Mouse (Mus musculus) stomach, embryonic 16.5 days (tissue): ENCODE results near the gene Rhbdf2. TPM values are rescaled to one million over a fixed set of nuclear protein-coding genes. Genes with fewer than 3 reads are reported as not detected.

Source experiments
- ATAC-seq: fragments of 200-750 bp; cut with Nextera tagmentation; 2 replicates; pipeline ENCODE4 v1.8.0; 2017; ENCODE audit warnings: moderate number of reproducible peaks, moderate TSS enrichment; ENCODE audit not compliant: insufficient read depth, low FRiP score
- H3K27ac ChIP-seq: fragments of 300-500 bp; sonication (generic); 2 replicates; pipeline ENCODE4 v1.5.1; 2014; ENCODE audit warnings: low read length
- H3K27me3 ChIP-seq: fragments of 300-500 bp; sonication (generic); 2 replicates; pipeline ENCODE4 v1.6.1; 2014; ENCODE audit warnings: low read length, control low read depth, mixed read lengths; ENCODE audit not compliant: control insufficient read depth, insufficient read depth
- H3K36me3 ChIP-seq: fragments of 300-500 bp; sonication (generic); 2 replicates; pipeline ENCODE4 v1.6.1; 2014; ENCODE audit warnings: low read length; ENCODE audit not compliant: control insufficient read depth, insufficient read depth
- H3K4me1 ChIP-seq: fragments of 300-500 bp; sonication (generic); 2 replicates; pipeline ENCODE4 v1.6.1; 2014; ENCODE audit warnings: low read length, control low read depth, mixed read lengths; ENCODE audit not compliant: control insufficient read depth, insufficient read depth
- H3K4me2 ChIP-seq: fragments of 300-500 bp; sonication (generic); 2 replicates; pipeline ENCODE4 v1.6.1; 2014; ENCODE audit warnings: low read depth, low read length, mixed read lengths
- H3K4me3 ChIP-seq: fragments of 300-500 bp; sonication (generic); replicated peaks from 2 replicates; pipeline ENCODE4 v1.5.1; 2014; ENCODE audit warnings: mild to moderate bottlenecking, low read length
- H3K9ac ChIP-seq: fragments of 300-500 bp; sonication (generic); 2 replicates; pipeline ENCODE4 v1.6.1; 2014; ENCODE audit warnings: low read length
- H3K9me3 ChIP-seq: fragments of 300-500 bp; sonication (generic); replicated peaks from 2 replicates; pipeline ENCODE4 v1.6.1; 2016; ENCODE audit warnings: low read length, control low read depth; ENCODE audit not compliant: control insufficient read depth
- WGBS: fragments of 180-500 bp; shearing (Covaris S2); extraction: QIAGEN DNeasy Blood & Tissue Kit; methylation state at CpG from one replicate; pipeline ENCODE4 v1.1.7; 2014; 5-methylcytosine and 5-hydroxymethylcytosine counted together
- polyA plus RNA-seq: library from polyadenylated mRNA; unstranded; fragments of >200 nt; fragmentation: Nextera tagmentation; extraction: Ambion mirVana; gene quantifications from 2 replicates; pipeline ENCODE4 v1.2.1, GENCODE M21; 2015

Rhbdf2 gene
- polyA plus RNA-seq, 1 experiment from 2014 or later, result 8.2 TPM

DNA sequence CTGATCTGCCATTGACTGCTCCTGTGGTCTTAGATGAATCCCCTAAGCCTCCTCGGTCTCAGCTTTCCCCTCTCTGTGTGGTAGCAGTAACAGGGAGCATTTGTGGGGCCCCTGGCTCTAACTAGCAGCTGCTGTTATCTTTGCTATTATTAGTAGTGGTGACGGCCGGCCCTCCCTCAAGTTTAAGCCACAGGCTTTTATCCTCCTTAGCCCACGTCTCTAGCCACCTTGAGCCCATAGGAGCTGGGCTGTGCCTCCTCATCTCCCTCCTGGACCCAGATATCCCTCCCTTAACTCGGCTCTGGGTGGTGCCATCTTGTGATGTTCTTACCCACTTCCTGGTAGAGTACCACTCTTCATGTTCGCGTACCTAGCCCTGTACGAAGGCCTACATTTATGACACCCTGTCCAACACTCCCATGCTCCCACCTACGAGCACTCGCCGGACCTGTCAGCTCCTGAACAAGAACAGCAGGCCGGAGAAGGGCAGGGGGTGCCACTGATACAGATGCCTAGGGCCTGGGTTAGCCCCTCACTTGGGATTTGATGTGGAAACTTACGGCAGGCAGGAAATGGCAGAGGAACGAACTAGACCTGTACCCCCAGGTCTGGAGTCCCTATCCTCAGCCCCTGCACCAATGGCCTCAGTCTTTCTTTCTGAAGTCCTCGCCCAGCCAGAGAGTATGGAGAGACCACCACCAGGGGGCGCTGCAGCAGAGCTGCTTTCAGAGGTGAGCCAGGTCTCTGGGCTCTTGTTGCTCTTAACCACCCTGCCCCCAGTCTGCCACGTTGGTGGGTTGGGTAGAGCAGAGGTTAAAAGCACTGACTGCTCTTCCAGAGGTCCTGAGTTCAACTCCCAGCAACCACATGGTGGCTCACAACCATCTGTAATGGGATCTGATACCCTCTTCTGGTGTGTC is 1.5 kb downstream of the Rhbdf2 start:
- H3K4me1 ChIP-seq, result peaks cover 29% of the 10 kb centered on the region
- no peak for ATAC-seq

DNA sequence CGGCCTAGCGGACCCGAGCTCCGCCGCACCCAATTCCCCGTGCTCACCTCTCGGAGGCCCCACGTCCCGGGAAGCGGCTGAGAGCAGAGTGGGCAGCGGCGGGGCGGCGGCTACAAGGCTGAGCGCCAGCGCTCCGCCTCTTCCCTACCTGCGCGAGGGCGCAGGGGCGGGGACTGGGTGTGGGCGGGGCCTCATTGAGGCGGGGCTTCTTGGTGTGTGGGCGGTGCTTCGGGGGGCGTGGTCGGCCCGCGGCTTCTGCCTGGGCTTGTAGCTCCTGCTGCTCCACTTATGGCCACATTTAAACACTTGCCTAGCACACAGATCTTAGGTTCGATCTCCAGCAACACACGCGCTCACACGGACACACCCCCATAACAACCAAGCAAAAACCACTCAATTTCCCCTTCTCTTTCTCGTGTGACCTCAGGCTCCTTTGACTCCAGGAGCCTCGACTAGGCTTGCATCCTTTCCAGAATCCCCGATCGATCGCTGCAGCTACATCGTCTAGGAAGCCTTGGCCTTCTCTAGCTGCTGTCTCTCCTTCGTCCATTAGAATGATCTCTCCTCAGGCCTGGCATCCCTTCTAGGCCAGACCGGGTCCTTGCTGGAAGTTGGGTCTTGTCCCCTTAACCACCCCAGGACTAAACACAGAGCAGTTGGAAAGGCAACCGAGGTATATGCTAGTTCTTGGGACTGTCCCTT is 2.5 kb downstream of the Rhbdf2 start:
- H3K4me2 ChIP-seq, result peak overlapping the region; percentile 65
- H3K27ac ChIP-seq, result no peak overlapping the region
- peak overlapping the region; percentile 82 for H3K9ac ChIP-seq
- 12% methylated on average over 42 of the region's 42 CpGs for WGBS
- H3K36me3 ChIP-seq, result no peaks in the 10 kb centered on the region
- H3K4me1 ChIP-seq, result peaks cover 39% of the 10 kb centered on the region
- no peaks in the 10 kb centered on the region for H3K9me3 ChIP-seq
- ATAC-seq, result peak; percentile 66
- H3K4me3 ChIP-seq, result peak overlapping the region; percentile 77
- H3K27me3 ChIP-seq, result no peaks in the 10 kb centered on the region

More for the DNA sequence above, 1.5 kb downstream of the Rhbdf2 start:
- no peaks in the 10 kb centered on the region for H3K36me3 ChIP-seq
- H3K4me2 ChIP-seq, result no peak overlapping the region
- no peaks in the 10 kb centered on the region for H3K9me3 ChIP-seq
- no peak overlapping the region for H3K4me3 ChIP-seq
- no peak overlapping the region for H3K9ac ChIP-seq
- no peak overlapping the region for H3K27ac ChIP-seq
- H3K27me3 ChIP-seq, result no peaks in the 10 kb centered on the region
- WGBS, result 72% methylated on average over 17 of the region's 17 CpGs

DNA sequence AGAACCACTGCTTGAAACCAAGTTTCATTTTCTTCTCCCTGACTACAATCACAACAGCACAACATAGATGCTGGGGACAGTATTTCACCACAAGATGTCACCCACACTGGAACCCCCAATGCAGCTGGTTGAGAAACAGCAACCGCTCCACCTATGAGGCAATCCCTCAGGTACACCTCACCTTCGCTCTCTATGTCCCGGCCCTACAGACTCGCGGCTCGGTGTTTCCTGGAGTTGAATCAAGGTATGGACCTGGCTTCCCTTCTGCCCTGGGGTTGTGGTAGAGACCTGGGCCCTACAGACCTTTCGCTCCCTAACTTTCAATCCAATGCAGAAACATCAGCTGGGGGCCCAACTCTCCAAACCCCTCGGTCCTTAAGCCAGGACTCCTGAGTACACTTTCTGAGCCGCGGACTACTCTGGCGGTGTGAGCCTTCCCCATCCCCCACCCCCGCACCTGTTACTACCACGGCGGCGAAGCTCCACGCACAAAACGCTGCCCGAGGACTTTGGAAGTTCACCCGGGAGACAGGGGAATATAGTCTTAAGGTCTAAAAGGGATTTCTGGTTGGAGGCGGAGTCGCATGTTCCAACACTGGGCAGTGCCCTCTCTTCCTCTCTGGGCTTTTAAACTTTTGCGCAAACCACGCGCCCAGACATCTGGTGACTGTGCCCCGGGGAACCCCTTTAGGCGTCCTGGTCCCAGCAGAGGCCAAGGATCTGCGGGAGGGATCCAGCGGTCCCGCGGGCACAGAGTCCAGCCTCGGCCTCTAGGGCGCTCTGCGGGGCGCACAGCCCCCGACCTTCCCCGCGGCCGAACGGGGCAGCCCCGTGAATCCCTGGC is 3.3 kb downstream of the Rhbdf2 start:
- Histone ChIP-seq H3K27me3 (no peaks in the 10 kb centered on the region), H3K4me2 (peak overlapping the region; percentile 65), H3K9ac (peak overlapping the region; percentile 82), H3K36me3 (no peaks in the 10 kb centered on the region), H3K27ac (peak overlapping the region; percentile 19; the same call in 1 of the 2 replicates), H3K9me3 (no peaks in the 10 kb centered on the region), H3K4me3 (peak overlapping the region; percentile 77), H3K4me1 (peaks cover 39% of the 10 kb centered on the region)
- WGBS, result 8% methylated on average over 40 of the region's 40 CpGs
- ATAC-seq, result no peak

DNA sequence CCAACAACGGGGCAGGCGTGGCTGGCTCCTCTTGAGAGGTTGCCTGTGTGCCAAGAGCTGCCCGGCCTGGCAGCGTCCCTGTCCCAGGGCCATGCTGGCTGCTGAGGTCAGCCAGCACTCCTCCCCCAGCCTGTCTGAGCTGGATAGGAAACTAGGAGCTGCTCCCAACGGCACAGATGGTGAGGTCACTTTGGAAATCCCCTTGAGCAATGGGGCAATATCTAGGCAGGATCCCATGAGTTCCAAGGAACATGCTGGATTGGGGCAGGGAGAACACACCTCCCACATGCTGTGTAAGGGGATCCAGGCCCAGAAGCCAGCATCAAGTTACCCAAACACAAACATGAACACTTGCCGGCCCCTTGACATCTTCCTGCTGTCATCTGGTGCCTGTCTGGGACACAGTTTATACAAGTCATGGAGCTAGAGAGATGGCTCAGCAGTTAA is 5.5 kb downstream of the Rhbdf2 start:
- 29% methylated on average over 6 of the region's 6 CpGs for WGBS
- H3K4me2 ChIP-seq, result peak overlapping the region; percentile 3; the same call in 1 of the 2 replicates
- no peak overlapping the region for H3K4me3 ChIP-seq
- H3K36me3 ChIP-seq, result no peaks in the 10 kb centered on the region
- peaks cover 51% of the 10 kb centered on the region for H3K4me1 ChIP-seq
- no peak overlapping the region for H3K9ac ChIP-seq
- H3K27ac ChIP-seq, result peak overlapping the region; percentile 59; the same call in 1 of the 2 replicates
- H3K27me3 ChIP-seq, result no peaks in the 10 kb centered on the region
- H3K9me3 ChIP-seq, result no peaks in the 10 kb centered on the region
- peak; percentile 58 for ATAC-seq

DNA sequence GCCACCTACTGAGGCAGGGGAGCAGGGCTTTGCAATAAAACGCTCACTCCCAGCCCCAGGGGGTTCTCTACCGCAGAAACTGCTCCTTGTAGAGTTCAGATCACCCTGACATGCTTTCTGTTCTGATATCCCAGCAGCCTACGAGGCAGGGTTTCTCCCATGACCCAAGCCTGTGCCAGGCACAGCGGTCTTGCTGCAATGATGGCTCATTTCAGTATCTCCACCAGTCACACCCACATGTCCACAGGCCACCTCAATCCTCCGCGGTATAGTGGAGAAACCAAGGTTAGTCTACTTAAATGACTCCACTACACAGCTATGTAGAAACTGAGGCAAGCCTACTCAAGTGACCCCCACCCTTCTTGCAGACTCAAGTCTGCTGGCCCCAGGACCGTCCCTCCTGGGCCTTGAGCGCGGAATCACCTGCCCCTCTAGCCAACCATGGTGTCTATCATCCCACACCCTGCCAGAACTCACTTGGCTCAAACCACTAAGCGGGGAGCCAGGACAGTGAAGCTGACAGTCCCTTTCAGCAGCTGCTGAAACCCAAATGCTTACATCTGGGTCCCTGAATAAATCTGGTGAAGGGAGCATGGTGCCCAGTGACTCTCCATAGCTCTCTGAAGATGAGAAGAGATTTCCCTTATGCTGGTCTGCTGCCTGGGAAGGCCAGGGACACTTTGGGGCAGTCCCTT is 6.1 kb downstream of the Rhbdf2 start:
- peaks cover 56% of the 10 kb centered on the region for H3K4me1 ChIP-seq
- WGBS, result 72% methylated on average over 10 of the region's 10 CpGs

DNA sequence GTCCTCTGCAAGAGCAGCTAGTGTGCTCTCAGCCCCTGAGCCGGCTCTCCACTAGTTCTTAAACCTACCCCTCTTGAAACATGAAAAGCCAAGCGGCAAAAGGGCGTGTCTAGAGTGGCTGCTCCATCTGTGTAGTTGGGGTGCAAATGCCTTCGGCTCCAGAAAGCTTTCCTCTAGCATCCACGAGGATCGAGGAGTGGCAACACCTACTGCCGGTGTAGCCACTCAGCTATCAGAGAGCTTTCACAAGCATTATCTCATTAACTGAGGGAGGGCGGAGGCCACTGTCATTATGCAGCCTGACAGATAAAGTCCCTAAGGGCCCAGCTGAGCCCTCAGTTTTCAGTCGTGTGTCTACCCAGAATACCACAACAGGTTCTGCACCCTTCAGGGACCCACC is 6.7 kb downstream of the Rhbdf2 start:
- 0 out of 2 replicates have a peak overlapping the region, but pooled peaks have one; percentile 8 for H3K9ac ChIP-seq
- H3K4me2 ChIP-seq, result no peak overlapping the region
- ATAC-seq, result no peak

More for the DNA sequence above, 6.1 kb downstream of the Rhbdf2 start:
- peak overlapping the region; percentile 3; the same call in 1 of the 2 replicates for H3K4me2 ChIP-seq
- no peak overlapping the region for H3K4me3 ChIP-seq
- H3K27ac ChIP-seq, result peak overlapping the region; percentile 59; the same call in 1 of the 2 replicates
- no peak overlapping the region for H3K9ac ChIP-seq
- H3K9me3 ChIP-seq, result no peaks in the 10 kb centered on the region
- H3K27me3 ChIP-seq, result no peaks in the 10 kb centered on the region
- ATAC-seq, result no peak
- no peaks in the 10 kb centered on the region for H3K36me3 ChIP-seq

DNA sequence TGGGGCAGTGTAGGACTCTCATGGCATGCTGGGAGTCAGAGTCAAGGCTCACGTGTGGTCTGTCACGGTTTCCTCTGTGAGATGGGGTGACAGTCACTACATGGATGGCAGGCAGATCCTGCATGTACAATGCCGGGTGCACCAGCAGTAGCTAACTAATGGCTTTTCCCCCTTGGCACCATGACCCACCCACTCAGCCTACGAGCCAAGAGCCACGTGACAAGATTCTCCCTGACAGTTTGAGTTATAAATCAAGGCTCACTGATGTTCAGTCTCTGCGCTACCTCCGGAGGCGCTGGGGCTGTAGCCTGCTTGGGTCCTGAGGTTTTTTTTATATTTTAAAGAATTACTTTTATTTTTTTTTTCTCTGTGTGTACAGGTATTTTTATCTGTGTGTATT is 7.3 kb downstream of the Rhbdf2 start:
- no peak overlapping the region for H3K4me2 ChIP-seq
- H3K4me1 ChIP-seq, result peaks cover 60% of the 10 kb centered on the region
- H3K4me3 ChIP-seq, result no peak overlapping the region
- no peak overlapping the region for H3K27ac ChIP-seq
- H3K9ac ChIP-seq, result no peak overlapping the region
- no peaks in the 10 kb centered on the region for H3K9me3 ChIP-seq
- no peak for ATAC-seq
- no peaks in the 10 kb centered on the region for H3K27me3 ChIP-seq
- H3K36me3 ChIP-seq, result no peaks in the 10 kb centered on the region
- 61% methylated on average over 8 of the region's 8 CpGs for WGBS

More for the DNA sequence above, 6.7 kb downstream of the Rhbdf2 start:
- peaks cover 62% of the 10 kb centered on the region for H3K4me1 ChIP-seq
- H3K4me3 ChIP-seq, result no peak overlapping the region
- 35% methylated on average over 9 of the region's 9 CpGs for WGBS
- H3K36me3 ChIP-seq, result no peaks in the 10 kb centered on the region
- no peaks in the 10 kb centered on the region for H3K9me3 ChIP-seq
- H3K27ac ChIP-seq, result no peak overlapping the region
- no peaks in the 10 kb centered on the region for H3K27me3 ChIP-seq

DNA sequence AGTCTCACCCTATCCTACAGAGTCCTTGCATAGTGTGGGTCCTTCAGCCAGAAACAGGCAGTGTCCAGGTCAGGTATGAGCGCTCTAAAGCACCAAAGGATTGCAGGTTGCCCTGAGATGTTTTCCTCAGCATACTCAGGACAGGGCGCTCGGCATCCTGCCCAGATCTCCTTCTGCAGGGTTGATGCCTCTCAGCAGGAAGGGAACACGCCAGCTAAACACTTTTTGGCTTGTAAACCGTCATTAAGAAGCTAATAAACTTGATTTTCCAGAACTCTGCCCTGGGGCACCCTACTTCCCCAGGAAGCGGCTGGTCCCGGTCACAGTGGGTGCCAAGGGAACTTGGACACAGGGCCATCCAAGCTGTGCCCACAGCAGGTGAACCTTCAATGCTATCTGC is 7.7 kb downstream of the Rhbdf2 start:
- H3K9me3 ChIP-seq, result no peaks in the 10 kb centered on the region
- ATAC-seq, result no peak
- H3K36me3 ChIP-seq, result no peaks in the 10 kb centered on the region
- no peak overlapping the region for H3K9ac ChIP-seq
- H3K4me1 ChIP-seq, result peaks cover 57% of the 10 kb centered on the region
- H3K4me3 ChIP-seq, result no peak overlapping the region
- H3K27me3 ChIP-seq, result no peaks in the 10 kb centered on the region
- WGBS, result 83% methylated on average over 7 of the region's 7 CpGs
- no peak overlapping the region for H3K27ac ChIP-seq
- no peak overlapping the region for H3K4me2 ChIP-seq
